Mouse (Mus musculus) lung, postnatal 0 days (tissue): ENCODE measurements around the gene Praf2. TPM values are rescaled to one million over a fixed set of nuclear protein-coding genes. Genes with fewer than 3 reads are reported as not detected.

Experiments used
- ATAC-seq: fragments of 200-750 bp; cut with Nextera tagmentation; 2 replicates; pipeline ENCODE4 v1.8.0; 2017; ENCODE audit warnings: moderate library complexity
- DNase-seq: peaks from one replicate; pipeline ENCODE4 v3.0.0-alpha.2; 2016; ENCODE audit warnings: low spot score
- H3K27ac ChIP-seq: fragments of 300-500 bp; sonication (generic); 2 replicates; pipeline ENCODE4 v1.5.1; 2014; ENCODE audit warnings: antibody characterized with exemption, mild to moderate bottlenecking, low read length, mixed read lengths
- H3K27me3 ChIP-seq: fragments of 300-500 bp; sonication (generic); replicated peaks from 2 replicates; pipeline ENCODE4 v1.6.1; 2014; ENCODE audit warnings: low read length, mixed read lengths; ENCODE audit not compliant: insufficient read depth
- H3K36me3 ChIP-seq: fragments of 300-500 bp; sonication (generic); 2 replicates; pipeline ENCODE4 v1.6.1; 2014; ENCODE audit warnings: low read length, mixed read lengths; ENCODE audit not compliant: insufficient read depth
- H3K4me1 ChIP-seq: fragments of 300-500 bp; sonication (generic); 2 replicates; pipeline ENCODE4 v1.6.1; 2014; ENCODE audit warnings: antibody characterized with exemption, low read depth, low read length, mixed read lengths; ENCODE audit not compliant: insufficient read depth
- H3K4me2 ChIP-seq: fragments of 300-500 bp; sonication (generic); replicated peaks from 2 replicates; pipeline ENCODE4 v1.6.1; 2014; ENCODE audit warnings: low read depth, mild to moderate bottlenecking, low read length, moderate library complexity, mixed read lengths
- H3K4me3 ChIP-seq: fragments of 300-500 bp; sonication (generic); 2 replicates; pipeline ENCODE4 v1.5.1; 2014; ENCODE audit warnings: low read depth, low read length
- H3K9ac ChIP-seq: fragments of 300-500 bp; sonication (generic); replicated peaks from 2 replicates; pipeline ENCODE4 v1.6.1; 2014; ENCODE audit warnings: low read depth, mild to moderate bottlenecking
- H3K9me3 ChIP-seq: fragments of 300-500 bp; sonication (generic); 2 replicates; pipeline ENCODE4 v1.6.1; 2016; ENCODE audit warnings: low read length, mixed read lengths
- CTCF ChIP-seq: IDR thresholded peaks from 2 replicates; pipeline ENCODE4 v1.5.1; 2016; ENCODE audit warnings: antibody characterized with exemption, mild to moderate bottlenecking
- EP300 ChIP-seq: IDR thresholded peaks from 2 replicates; pipeline ENCODE4 v1.6.1; 2016; ENCODE audit warnings: antibody characterized with exemption, mild to moderate bottlenecking, control low read depth
- WGBS: fragments of 180-500 bp; shearing (Covaris S2); extraction: QIAGEN DNeasy Blood & Tissue Kit; methylation state at CpG from one replicate; pipeline ENCODE4 v1.1.7; 2014; 5-methylcytosine and 5-hydroxymethylcytosine counted together
- polyA plus RNA-seq: library from polyadenylated mRNA; unstranded; fragments of >200 nt; fragmentation: Nextera tagmentation; extraction: Ambion mirVana; gene quantifications from 2 replicates; pipeline ENCODE4 v1.2.1, GENCODE M21; 2015

Praf2 gene
- polyA plus RNA-seq, 1 experiment from 2014 or later, result 18.8 TPM

DNA sequence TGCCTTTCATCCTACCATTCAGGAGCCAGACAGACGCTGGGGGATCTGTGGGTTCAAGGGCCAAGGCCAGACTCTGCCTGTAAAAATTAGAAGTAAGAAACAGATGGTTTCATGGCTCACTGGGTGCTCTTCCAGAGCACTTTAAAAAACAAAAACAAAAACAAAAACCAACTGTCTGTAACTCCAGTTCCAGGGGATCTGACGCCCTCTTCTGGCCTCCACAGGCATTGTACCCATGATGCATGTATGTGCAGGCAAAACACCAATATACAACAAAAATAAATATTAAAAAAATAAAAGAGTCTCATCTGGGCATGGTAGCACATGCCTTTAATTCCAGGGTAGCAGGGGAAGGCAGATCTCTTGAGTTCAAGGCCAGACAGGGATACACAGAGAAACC lies 44.5 kb downstream of the Praf2 start:
- DNase-seq, result no peak
- Histone ChIP-seq H3K36me3 (no peaks in the 10 kb centered on the region; the same call in 1 of the 2 replicates), H3K9me3 (no peaks in the 10 kb centered on the region), H3K9ac (no peak overlapping the region), H3K4me1 (no peaks in the 10 kb centered on the region), H3K27ac (no peak overlapping the region), H3K4me2 (no peak overlapping the region), H3K27me3 (no peaks in the 10 kb centered on the region), H3K4me3 (no peak overlapping the region)
- TF ChIP-seq CTCF (peak; percentile 50), EP300 (no peak)
- no peak for ATAC-seq
- WGBS, result 61% methylated on average over 2 of the region's 2 CpGs

DNA sequence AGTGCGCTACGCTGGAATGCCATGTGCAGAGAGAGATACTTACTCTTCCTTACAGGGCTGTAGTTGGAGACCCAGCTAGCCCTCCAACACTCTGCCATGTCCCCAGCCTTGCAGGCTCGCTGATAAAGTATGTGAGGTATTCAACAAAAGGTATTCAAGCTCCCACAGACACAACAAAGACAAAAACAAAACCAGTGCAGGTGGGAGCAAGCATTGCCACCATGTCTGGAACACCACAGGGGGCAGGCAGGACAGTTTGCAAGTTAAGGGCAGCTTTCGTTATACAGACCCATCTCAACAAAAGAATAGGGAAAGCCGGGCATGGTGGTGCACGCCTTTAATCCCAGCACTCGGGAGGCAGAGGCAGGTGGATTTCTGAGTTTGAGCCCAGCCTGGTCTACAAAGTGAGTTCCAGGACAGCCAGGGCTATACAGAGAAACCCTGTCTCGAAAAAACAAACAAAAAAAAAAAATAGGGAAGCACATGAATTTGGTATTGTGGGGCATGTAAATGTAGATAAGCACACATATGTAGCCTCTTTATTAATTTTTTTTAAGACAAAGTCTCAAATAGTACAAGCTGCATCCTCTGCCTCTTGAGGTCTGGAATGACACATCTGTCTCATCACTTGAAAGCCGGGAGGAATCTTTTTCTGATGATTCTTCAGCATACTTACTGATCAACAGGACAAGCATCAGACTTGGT lies 47.4 kb downstream of the Praf2 start:
- no peak for TF ChIP-seq EP300
- no peak for TF ChIP-seq CTCF
- Histone ChIP-seq H3K27me3 (no peaks in the 10 kb centered on the region), H3K27ac (no peak overlapping the region), H3K36me3 (no peaks in the 10 kb centered on the region), H3K9me3 (no peaks in the 10 kb centered on the region), H3K4me2 (no peak overlapping the region), H3K9ac (no peak overlapping the region), H3K4me1 (no peaks in the 10 kb centered on the region), H3K4me3 (no peak overlapping the region)
- WGBS, result 73% methylated on average over 9 of the region's 9 CpGs
- DNase-seq (no peak), ATAC-seq (no peak)

DNA sequence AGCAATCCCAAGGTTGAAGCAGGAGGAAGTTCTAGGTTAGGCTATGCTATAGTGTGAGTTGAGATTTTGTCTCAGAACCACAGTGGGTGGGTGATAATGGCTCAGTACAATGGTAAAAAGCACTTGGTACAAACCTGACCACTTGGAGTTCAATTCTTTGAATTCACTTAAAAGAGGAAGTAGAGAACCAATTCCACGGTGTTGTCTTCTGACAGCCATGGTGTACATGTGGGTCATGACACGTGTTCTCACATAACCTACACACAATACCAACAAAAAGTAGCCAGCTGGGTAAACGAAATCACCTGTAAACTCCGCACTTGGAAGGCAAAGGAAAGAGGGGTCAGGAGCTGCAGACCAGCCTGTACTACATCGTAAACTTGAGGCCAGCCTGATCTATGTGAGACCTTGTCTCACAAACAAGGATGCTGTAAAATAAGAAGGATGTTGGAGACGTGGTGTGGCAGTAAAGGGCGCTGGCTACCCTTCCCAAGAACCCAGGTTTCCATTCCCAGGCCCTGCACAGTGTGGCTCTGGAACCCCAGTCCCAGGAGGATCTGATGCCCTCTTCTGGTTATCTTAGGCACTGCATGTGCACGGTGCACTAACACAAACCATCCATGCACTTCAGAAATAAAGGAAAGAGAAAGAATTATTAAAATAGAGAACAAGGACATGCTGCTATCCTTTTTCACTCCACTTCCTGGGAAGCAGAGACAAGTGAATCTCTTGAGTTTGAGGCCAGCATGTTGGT lies 48.3 kb downstream of the Praf2 start:
- H3K36me3 ChIP-seq, result no peaks in the 10 kb centered on the region
- WGBS, result 37% methylated on average over 8 of the region's 8 CpGs
- H3K4me2 ChIP-seq, result no peak overlapping the region
- H3K4me3 ChIP-seq, result no peak overlapping the region
- H3K27ac ChIP-seq, result no peak overlapping the region
- H3K4me1 ChIP-seq, result no peaks in the 10 kb centered on the region
- no peak overlapping the region for H3K9ac ChIP-seq
- TF ChIP-seq EP300 (no peak), CTCF (peak; percentile 82)
- no peaks in the 10 kb centered on the region for H3K27me3 ChIP-seq
- DNase-seq (peak; percentile 38), ATAC-seq (peak; percentile 58)
- H3K9me3 ChIP-seq, result no peaks in the 10 kb centered on the region

DNA sequence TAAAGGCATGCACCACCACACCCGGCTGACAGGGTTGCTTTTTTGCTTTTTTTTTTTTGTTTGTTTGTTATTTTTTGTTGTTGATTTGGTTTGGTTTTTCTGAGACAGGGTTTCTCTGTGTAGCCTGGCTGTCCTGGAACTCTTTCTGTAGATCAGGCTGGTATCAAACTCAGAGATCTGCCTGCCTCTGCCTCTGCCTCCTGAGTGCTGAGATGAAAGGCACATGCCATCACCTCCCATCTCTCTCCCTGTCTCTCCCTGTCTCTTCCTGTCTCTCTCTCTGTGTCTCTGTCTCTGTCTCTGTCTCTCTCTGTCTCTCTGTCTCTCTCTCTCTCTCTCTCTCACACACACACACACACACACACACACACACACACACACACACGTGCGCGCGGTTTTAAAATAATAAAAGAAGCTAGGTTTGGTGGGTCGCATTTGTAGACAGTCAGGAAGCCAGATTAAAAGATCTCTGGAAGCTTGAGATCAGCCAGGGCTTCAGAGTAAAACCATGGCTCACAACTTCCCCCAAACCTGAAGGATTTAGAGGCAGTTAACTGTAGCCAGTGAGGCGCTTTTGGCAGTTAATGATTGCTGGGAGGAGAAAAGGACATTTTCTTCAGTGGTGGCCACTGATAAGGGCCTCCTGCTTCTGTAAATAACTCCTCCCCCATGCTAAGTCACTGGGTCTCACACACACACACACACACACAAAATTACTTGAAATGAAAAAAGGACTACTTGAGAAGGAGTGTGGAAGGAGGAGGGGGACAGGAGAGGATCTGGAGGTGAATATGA lies 50.4 kb downstream of the Praf2 start:
- ATAC-seq (no peak), DNase-seq (no peak)
- Histone ChIP-seq H3K4me1 (no peaks in the 10 kb centered on the region), H3K4me2 (no peak overlapping the region), H3K4me3 (no peak overlapping the region), H3K9me3 (no peaks in the 10 kb centered on the region), H3K36me3 (no peaks in the 10 kb centered on the region), H3K27ac (no peak overlapping the region), H3K9ac (no peak overlapping the region), H3K27me3 (no peaks in the 10 kb centered on the region)
- TF ChIP-seq EP300, result no peak
- TF ChIP-seq CTCF, result no peak
- 48% methylated on average over 7 of the region's 7 CpGs for WGBS

DNA sequence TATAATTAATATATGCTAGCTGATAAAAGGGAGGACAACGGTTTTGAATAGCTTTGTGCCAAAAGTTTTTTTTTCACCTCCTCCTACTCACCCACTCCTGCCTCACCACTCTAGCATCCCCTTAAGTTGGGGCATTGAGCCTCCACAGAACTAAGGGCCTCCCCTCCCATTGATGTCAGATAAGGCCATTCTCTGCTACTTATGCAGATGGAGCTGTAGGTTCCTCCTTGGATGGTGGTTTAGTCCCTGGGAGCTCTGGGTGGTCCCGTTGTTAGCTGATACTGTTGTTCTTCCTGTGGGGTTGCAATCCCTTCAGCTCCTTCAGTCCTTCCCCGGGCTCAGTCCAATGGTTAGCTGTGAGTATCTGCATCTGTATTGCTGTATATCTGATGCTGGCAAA lies 51.1 kb downstream of the Praf2 start:
- H3K9ac ChIP-seq, result no peak overlapping the region
- 12% methylated on average over 3 of the region's 3 CpGs for whole genome bisulfite sequencing
- no peak for DNase-seq
- H3K36me3 ChIP-seq, result no peaks in the 10 kb centered on the region
- no peaks in the 10 kb centered on the region for H3K4me1 ChIP-seq
- ATAC-seq, result no peak
- TF ChIP-seq EP300 (no peak), CTCF (no peak)
- H3K27ac ChIP-seq, result no peak overlapping the region
- H3K9me3 ChIP-seq, result no peaks in the 10 kb centered on the region
- no peak overlapping the region for H3K4me2 ChIP-seq
- H3K4me3 ChIP-seq, result no peak overlapping the region
- no peaks in the 10 kb centered on the region for H3K27me3 ChIP-seq

Other genes starting within 250 kb of the Praf2 start
- gene Foxp3, start 154.8 kb upstream of the Praf2 start, polyA plus RNA-seq, result 0.20 TPM in 1 of 2 replicates, not detected in the other
- 0.91 and 1.2 TPM in 2 replicates for gene Ppp1r3f, start 154.2 kb upstream of the Praf2 start, polyA plus RNA-seq
- gene Ccdc22, start 122.9 kb upstream of the Praf2 start, polyA plus RNA-seq, result 18.2 and 18.8 TPM in 2 replicates
- gene Cacna1f, start 121.4 kb upstream of the Praf2 start, polyA plus RNA-seq, result 0.04 and 0.12 TPM in 2 replicates
- 1.5 and 1.6 TPM in 2 replicates for gene Syp, start 90.0 kb upstream of the Praf2 start, polyA plus RNA-seq
- gene Prickle3, start 71.2 kb upstream of the Praf2 start, polyA plus RNA-seq, result 6.5 and 6.9 TPM in 2 replicates
- 238 and 242 TPM in 2 replicates for gene Plp2, start 57.0 kb upstream of the Praf2 start, polyA plus RNA-seq
- gene Magix, start 47.2 kb upstream of the Praf2 start, polyA plus RNA-seq, result 3.5 and 3.7 TPM in 2 replicates
- gene Gpkow, start 31.3 kb upstream of the Praf2 start, polyA plus RNA-seq, result 25.9 and 26.1 TPM in 2 replicates
- gene Wdr45, start 14.1 kb upstream of the Praf2 start, polyA plus RNA-seq, result 202 and 222 TPM in 2 replicates
- gene Gm45208, start 6.2 kb upstream of the Praf2 start, polyA plus RNA-seq, result 0.64 and 2.7 TPM in 2 replicates
- gene Ccdc120, start 22.5 kb downstream of the Praf2 start, polyA plus RNA-seq, result 26.4 and 28.2 TPM in 2 replicates
- gene Tfe3, start 34.1 kb downstream of the Praf2 start, polyA plus RNA-seq, result 22.0 and 27.6 TPM in 2 replicates
- 22.1 and 25.6 TPM in 2 replicates for gene Gripap1, start 61.3 kb downstream of the Praf2 start, polyA plus RNA-seq
- gene Kcnd1, start 93.8 kb downstream of the Praf2 start, polyA plus RNA-seq, result 0.30 and 0.41 TPM in 2 replicates
- gene Otud5, start 112.9 kb downstream of the Praf2 start, polyA plus RNA-seq, result 29.0 and 30.3 TPM in 2 replicates
- 5.5 and 7.0 TPM in 2 replicates for gene Pim2, start 149.8 kb downstream of the Praf2 start, polyA plus RNA-seq
- 30.0 and 32.2 TPM in 2 replicates for gene Slc35a2, start 155.6 kb downstream of the Praf2 start, polyA plus RNA-seq
- gene Pqbp1, start 170.8 kb downstream of the Praf2 start, polyA plus RNA-seq, result 80.1 and 80.4 TPM in 2 replicates
- 82.3 and 88.9 TPM in 2 replicates for gene Timm17b, start 170.9 kb downstream of the Praf2 start, polyA plus RNA-seq
- gene Gm10491, start 179.4 kb downstream of the Praf2 start, polyA plus RNA-seq, result not detected in 2 replicates
- gene Gm10490, start 181.1 kb downstream of the Praf2 start, polyA plus RNA-seq, result not detected in 2 replicates
- gene Pcsk1n, start 191.4 kb downstream of the Praf2 start, polyA plus RNA-seq, result 0.15 and 0.17 TPM in 2 replicates
- not detected in 2 replicates for gene Eras, start 200.2 kb downstream of the Praf2 start, polyA plus RNA-seq
- 7.2 and 7.5 TPM in 2 replicates for gene Hdac6, start 219.4 kb downstream of the Praf2 start, polyA plus RNA-seq
- gene Gata1, start 249.6 kb downstream of the Praf2 start, polyA plus RNA-seq, result 1.8 and 2.0 TPM in 2 replicates